Mouse (Mus musculus): ENCODE data around the gene Mblac2. TPM values are rescaled to one million over a fixed set of nuclear protein-coding genes. Genes with fewer than 3 reads are reported as not detected.

Gene Mblac2
- polyA plus RNA-seq (2015; fragmentation: Nextera tagmentation; extraction: Ambion mirVana): 41.3 and 55.4 TPM in 2 replicates

DNA sequence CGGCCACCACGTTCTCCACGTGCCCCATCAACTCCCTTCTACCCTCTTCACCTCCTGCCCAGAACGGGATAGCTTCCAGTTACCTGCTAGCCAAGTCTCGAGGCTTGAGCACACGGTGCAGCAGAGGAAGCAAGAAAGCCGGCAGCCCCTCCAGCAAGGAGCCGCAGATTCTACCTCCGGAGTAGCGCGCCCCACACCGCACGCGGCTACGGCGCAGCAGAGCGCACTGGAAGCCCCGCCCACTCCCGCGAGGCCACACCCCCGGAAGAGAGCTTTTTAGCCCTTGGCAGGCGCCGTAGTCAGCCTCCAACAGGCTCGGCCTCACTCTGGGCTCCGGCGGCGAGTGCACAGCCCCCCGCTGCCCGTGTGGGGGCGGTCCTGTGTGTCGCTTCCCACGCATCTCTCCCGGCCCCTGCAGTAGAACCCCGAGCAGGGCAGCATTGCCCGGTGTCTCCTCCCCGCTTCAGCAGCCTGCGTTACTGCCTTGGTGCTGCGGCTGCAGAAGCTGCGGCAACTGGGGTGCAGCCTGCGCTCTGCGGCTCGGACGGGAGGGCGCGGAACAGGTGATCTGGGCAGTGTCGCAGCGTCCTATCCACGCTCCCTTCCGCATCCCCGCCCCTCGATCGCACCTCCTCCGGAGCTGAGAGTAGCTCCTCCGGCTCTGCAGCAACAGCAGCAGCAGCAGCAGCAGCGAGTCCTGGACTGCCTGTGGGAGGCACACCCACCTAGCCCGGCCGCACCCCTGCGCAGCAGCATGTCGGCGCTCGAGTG, at the start of gene Mblac2, which contains the start of gene Polr3g:
Mblac2 (plus strand) TSS at position 567 of the 771 bp plus-strand sequence.
Polr3g (minus strand) TSS at position 239 of the 771 bp plus-strand sequence.
- H3K9me3 ChIP-seq (replicated peaks; ENCODE audit: control insufficient read depth, low read length, poor library complexity, severe bottlenecking): no peaks in the 10 kb centered on the region
- H3K4me1 ChIP-seq (ENCODE audit: control insufficient read depth, insufficient read depth, low read length): peaks cover 19% of the 10 kb centered on the region
- peak within 1 kb of the TSS; percentile 84 for H3K4me2 ChIP-seq (ENCODE audit: low read length)
- WGBS: under 1% methylated on average over 60 of the region's 61 CpGs
- H3K36me3 ChIP-seq (ENCODE audit: control insufficient read depth, insufficient read depth, low read length): no peaks in the 10 kb centered on the region
- ATAC-seq: peak; percentile 96
- peak within 1 kb of the TSS; percentile 91 for H3K4me3 ChIP-seq (ENCODE audit: low read depth, low read length)
- peak within 1 kb of the TSS; percentile 87 for H3K9ac ChIP-seq (ENCODE audit: low read depth, low read length)
- H3K27ac ChIP-seq (ENCODE audit: low read length): peak within 1 kb of the TSS; percentile 88
- no peaks in the 10 kb centered on the region for H3K27me3 ChIP-seq (ENCODE audit: control insufficient read depth, insufficient read depth, low read depth, low read length)

- peak; percentile 28; the same call in 1 of the 2 replicates for ATAC-seq
- H3K27me3 ChIP-seq (ENCODE audit: control insufficient read depth, insufficient read depth, low read depth, low read length): no peaks in the 10 kb centered on the region
- no peaks in the 10 kb centered on the region for H3K9me3 ChIP-seq (replicated peaks; ENCODE audit: control insufficient read depth, low read length, poor library complexity, severe bottlenecking)
- peaks cover 6% of the 10 kb centered on the region for H3K4me1 ChIP-seq (ENCODE audit: control insufficient read depth, insufficient read depth, low read length)
- no peak overlapping the region for H3K9ac ChIP-seq (ENCODE audit: low read depth, low read length)
- H3K4me3 ChIP-seq (ENCODE audit: low read depth, low read length): no peak overlapping the region
- H3K36me3 ChIP-seq (ENCODE audit: control insufficient read depth, insufficient read depth, low read length): peaks cover 10% of the 10 kb centered on the region
- no peak overlapping the region for H3K4me2 ChIP-seq (ENCODE audit: low read length)
- H3K27ac ChIP-seq (ENCODE audit: low read length): no peak overlapping the region
- WGBS: 84% methylated on average over 12 of the region's 12 CpGs
These were observed 47.4 kb upstream of the Mblac2 start for GRCm38 (mm10) chr13:81663566-81664330.

DNA sequence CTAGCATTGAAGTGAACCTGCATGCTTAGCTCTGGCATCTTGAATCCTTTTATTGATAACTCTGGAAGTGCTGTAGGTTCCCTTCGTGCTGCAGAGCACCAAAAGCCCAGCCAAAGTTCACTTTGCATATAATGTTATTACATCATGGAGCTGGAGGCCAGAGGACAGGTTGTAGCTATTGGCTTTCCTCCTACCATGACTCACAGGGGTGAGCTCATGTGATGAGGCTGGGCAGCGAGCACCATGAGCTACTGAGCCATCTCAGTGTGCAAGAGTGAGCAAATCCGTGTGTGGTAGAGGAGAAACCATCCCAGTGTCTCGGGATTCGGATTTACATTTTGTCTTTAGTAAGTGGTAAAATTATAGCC, 46.8 kb upstream of the Mblac2 start:
- H3K27me3 ChIP-seq (ENCODE audit: control insufficient read depth, insufficient read depth, low read depth, low read length): no peaks in the 10 kb centered on the region
- no peak overlapping the region for H3K9ac ChIP-seq (ENCODE audit: low read depth, low read length)
- no peak for ATAC-seq
- H3K4me2 ChIP-seq (ENCODE audit: low read length): no peak overlapping the region
- H3K4me1 ChIP-seq (ENCODE audit: control insufficient read depth, insufficient read depth, low read length): peaks cover 1% of the 10 kb centered on the region; the same call in 1 of the 2 replicates
- no peaks in the 10 kb centered on the region for H3K9me3 ChIP-seq (replicated peaks; ENCODE audit: control insufficient read depth, low read length, poor library complexity, severe bottlenecking)
- H3K4me3 ChIP-seq (ENCODE audit: low read depth, low read length): no peak overlapping the region
- H3K36me3 ChIP-seq (ENCODE audit: control insufficient read depth, insufficient read depth, low read length): peaks cover 14% of the 10 kb centered on the region
- no peak overlapping the region for H3K27ac ChIP-seq (ENCODE audit: low read length)
- 94% methylated on average over 5 of the region's 5 CpGs for WGBS

DNA sequence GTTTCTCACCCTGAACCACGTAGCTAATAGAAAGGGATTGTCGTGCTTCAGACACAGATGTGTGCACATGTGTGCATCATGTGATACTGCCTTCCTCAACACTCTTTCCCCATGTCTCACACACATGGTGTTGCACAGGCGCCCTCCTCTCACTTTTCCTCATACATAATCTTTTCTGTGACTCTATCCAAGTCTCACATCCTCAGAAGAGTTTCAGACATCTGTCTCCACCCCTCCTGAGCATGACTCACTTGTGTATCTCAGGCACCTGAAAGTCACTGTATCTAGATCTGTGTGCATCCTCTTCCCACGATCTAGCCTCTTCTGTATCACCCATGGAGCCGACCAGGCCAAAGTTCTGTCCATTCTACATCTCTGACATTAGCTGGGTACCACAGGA, 43.4 kb upstream of the Mblac2 start:
- H3K36me3 ChIP-seq (ENCODE audit: control insufficient read depth, insufficient read depth, low read length): peaks cover 23% of the 10 kb centered on the region
- no peak overlapping the region for H3K4me3 ChIP-seq (ENCODE audit: low read depth, low read length)
- H3K27me3 ChIP-seq (ENCODE audit: control insufficient read depth, insufficient read depth, low read depth, low read length): no peaks in the 10 kb centered on the region
- 90% methylated on average over 5 of the region's 5 CpGs for WGBS
- no peaks in the 10 kb centered on the region for H3K4me1 ChIP-seq (ENCODE audit: control insufficient read depth, insufficient read depth, low read length)
- H3K27ac ChIP-seq (ENCODE audit: low read length): no peak overlapping the region
- ATAC-seq: no peak
- no peak overlapping the region for H3K4me2 ChIP-seq (ENCODE audit: low read length)
- no peak overlapping the region for H3K9ac ChIP-seq (ENCODE audit: low read depth, low read length)
- no peaks in the 10 kb centered on the region for H3K9me3 ChIP-seq (replicated peaks; ENCODE audit: control insufficient read depth, low read length, poor library complexity, severe bottlenecking)

DNA sequence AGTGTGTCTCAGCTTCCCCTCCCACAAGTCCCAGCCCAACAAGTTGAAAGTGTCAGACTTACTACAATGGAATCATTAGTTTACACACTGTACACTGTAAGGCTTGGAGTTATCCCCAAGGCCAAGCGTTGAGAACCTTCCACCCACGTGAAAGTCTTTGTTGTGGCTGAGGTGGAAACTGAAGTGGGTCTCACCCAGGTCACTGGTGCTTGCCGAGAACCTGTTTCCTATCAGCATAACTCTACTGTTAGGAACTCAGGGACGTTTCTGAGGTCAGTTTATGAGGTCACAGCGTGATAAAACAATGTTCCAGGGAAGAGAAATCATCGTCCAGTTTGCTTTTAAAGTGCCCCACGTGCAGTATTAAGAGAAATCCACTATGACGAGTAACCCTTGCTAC, 35.8 kb upstream of the Mblac2 start:
- Histone ChIP-seq H3K4me3 (ENCODE audit: low read depth, low read length) (no peak overlapping the region), H3K9ac (ENCODE audit: low read depth, low read length) (no peak overlapping the region), H3K27me3 (ENCODE audit: control insufficient read depth, insufficient read depth, low read depth, low read length) (no peaks in the 10 kb centered on the region), H3K36me3 (ENCODE audit: control insufficient read depth, insufficient read depth, low read length) (peaks cover 12% of the 10 kb centered on the region), H3K4me1 (ENCODE audit: control insufficient read depth, insufficient read depth, low read length) (no peaks in the 10 kb centered on the region), H3K4me2 (ENCODE audit: low read length) (no peak overlapping the region), H3K9me3 (replicated peaks; ENCODE audit: control insufficient read depth, low read length, poor library complexity, severe bottlenecking) (no peaks in the 10 kb centered on the region), H3K27ac (ENCODE audit: low read length) (no peak overlapping the region)
- 87% methylated on average over 8 of the region's 8 CpGs for WGBS
- ATAC-seq: no peak

- H3K4me2 ChIP-seq (ENCODE audit: low read length): no peak overlapping the region
- H3K4me3 ChIP-seq (ENCODE audit: low read depth, low read length): no peak overlapping the region
- H3K9ac ChIP-seq (ENCODE audit: low read depth, low read length): no peak overlapping the region
- WGBS: 95% methylated on average over 3 of the region's 3 CpGs
- no peak for ATAC-seq
- H3K36me3 ChIP-seq (ENCODE audit: control insufficient read depth, insufficient read depth, low read length): no peaks in the 10 kb centered on the region
- no peaks in the 10 kb centered on the region for H3K4me1 ChIP-seq (ENCODE audit: control insufficient read depth, insufficient read depth, low read length)
- H3K27me3 ChIP-seq (ENCODE audit: control insufficient read depth, insufficient read depth, low read depth, low read length): no peaks in the 10 kb centered on the region
- no peak overlapping the region for H3K27ac ChIP-seq (ENCODE audit: low read length)
- no peaks in the 10 kb centered on the region for H3K9me3 ChIP-seq (replicated peaks; ENCODE audit: control insufficient read depth, low read length, poor library complexity, severe bottlenecking)
These were observed 28.0 kb upstream of the Mblac2 start for GRCm38 (mm10) chr13:81683107-81683506.

- WGBS: 87% methylated on average over 5 of the region's 5 CpGs
- ATAC-seq: no peak
- Histone ChIP-seq H3K27me3 (ENCODE audit: control insufficient read depth, insufficient read depth, low read depth, low read length) (no peaks in the 10 kb centered on the region), H3K9ac (ENCODE audit: low read depth, low read length) (no peak overlapping the region), H3K9me3 (replicated peaks; ENCODE audit: control insufficient read depth, low read length, poor library complexity, severe bottlenecking) (no peaks in the 10 kb centered on the region), H3K4me3 (ENCODE audit: low read depth, low read length) (no peak overlapping the region), H3K36me3 (ENCODE audit: control insufficient read depth, insufficient read depth, low read length) (no peaks in the 10 kb centered on the region), H3K4me2 (ENCODE audit: low read length) (no peak overlapping the region), H3K27ac (ENCODE audit: low read length) (no peak overlapping the region), H3K4me1 (ENCODE audit: control insufficient read depth, insufficient read depth, low read length) (no peaks in the 10 kb centered on the region)
These were observed 26.9 kb upstream of the Mblac2 start for GRCm38 (mm10) chr13:81684258-81684657.

DNA sequence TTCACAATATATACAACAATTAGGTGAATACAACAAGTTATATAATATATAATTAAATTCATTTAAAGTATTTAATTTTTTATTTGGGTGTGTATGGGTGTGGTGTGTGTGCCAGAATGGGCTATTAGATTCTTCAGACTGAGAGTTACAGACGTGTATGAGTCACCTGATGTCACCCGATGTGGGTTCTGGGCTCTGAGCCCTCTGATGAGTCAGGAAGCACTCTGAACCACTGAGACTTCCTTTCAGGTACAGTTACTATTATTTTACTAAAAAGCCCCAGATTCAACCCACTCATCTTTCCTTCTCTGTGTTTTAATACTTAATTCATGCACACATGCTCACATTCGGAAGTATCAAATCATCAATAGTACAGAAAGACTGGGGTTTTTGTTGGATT, 26.3 kb upstream of the Mblac2 start:
- Histone ChIP-seq H3K9me3 (replicated peaks; ENCODE audit: control insufficient read depth, low read length, poor library complexity, severe bottlenecking) (no peaks in the 10 kb centered on the region), H3K27me3 (ENCODE audit: control insufficient read depth, insufficient read depth, low read depth, low read length) (no peaks in the 10 kb centered on the region), H3K9ac (ENCODE audit: low read depth, low read length) (no peak overlapping the region), H3K4me2 (ENCODE audit: low read length) (no peak overlapping the region), H3K4me1 (ENCODE audit: control insufficient read depth, insufficient read depth, low read length) (no peaks in the 10 kb centered on the region), H3K4me3 (ENCODE audit: low read depth, low read length) (no peak overlapping the region), H3K27ac (ENCODE audit: low read length) (no peak overlapping the region), H3K36me3 (ENCODE audit: control insufficient read depth, insufficient read depth, low read length) (no peaks in the 10 kb centered on the region)
- WGBS: 91% methylated on average over 3 of the region's 3 CpGs
- no peak for ATAC-seq

DNA sequence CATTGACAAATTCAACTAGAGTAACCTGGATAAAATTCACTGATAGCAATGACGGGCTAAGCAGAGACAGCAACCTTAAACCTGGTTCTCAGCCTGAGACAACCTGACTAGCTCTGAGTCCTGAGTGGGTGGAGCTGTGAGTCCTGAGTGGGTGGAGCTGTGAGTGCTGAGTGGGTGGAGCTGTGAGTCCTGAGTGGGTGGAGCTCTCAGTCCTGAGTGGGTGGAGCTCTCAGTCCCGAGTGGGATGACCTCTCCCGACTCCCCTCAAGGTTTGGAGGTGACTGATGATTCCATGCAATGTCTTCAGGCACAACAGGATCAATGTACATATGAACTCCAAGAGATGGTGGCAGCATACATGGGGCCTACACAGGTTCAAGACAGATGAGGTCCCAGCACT, 21.6 kb upstream of the Mblac2 start:
- Histone ChIP-seq H3K36me3 (ENCODE audit: control insufficient read depth, insufficient read depth, low read length) (no peaks in the 10 kb centered on the region), H3K4me3 (ENCODE audit: low read depth, low read length) (no peak overlapping the region), H3K4me1 (ENCODE audit: control insufficient read depth, insufficient read depth, low read length) (no peaks in the 10 kb centered on the region), H3K4me2 (ENCODE audit: low read length) (no peak overlapping the region), H3K9ac (ENCODE audit: low read depth, low read length) (no peak overlapping the region), H3K27ac (ENCODE audit: low read length) (no peak overlapping the region), H3K9me3 (replicated peaks; ENCODE audit: control insufficient read depth, low read length, poor library complexity, severe bottlenecking) (no peaks in the 10 kb centered on the region), H3K27me3 (ENCODE audit: control insufficient read depth, insufficient read depth, low read depth, low read length) (no peaks in the 10 kb centered on the region)
- no peak for ATAC-seq
- WGBS: 85% methylated on average over 3 of the region's 3 CpGs

All from midbrain, embryonic 16.5 days (tissue).